Mouse (Mus musculus) G1E (cell line): ENCODE measurements around the gene Rpl9-ps6.

Experiments used
- CTCF ChIP-seq: IDR thresholded peaks from 2 replicates; pipeline ENCODE4 v1.5.1; 2012; ENCODE audit warnings: low read depth, low read length, inconsistent platforms, mixed read lengths
- GATA1 ChIP-seq: IDR thresholded peaks from 2 replicates; pipeline ENCODE4 v1.6.1; 2012; ENCODE audit warnings: borderline replicate concordance, low read length, inconsistent platforms, mixed read lengths
- GATA2 ChIP-seq: IDR thresholded peaks from 2 replicates; pipeline ENCODE4 v1.6.1; 2012; ENCODE audit warnings: low read depth, low read length, inconsistent platforms, borderline replicate concordance
- POLR2AphosphoS5 ChIP-seq: IDR thresholded peaks from 2 replicates; pipeline ENCODE4 v1.6.1; 2012; ENCODE audit warnings: low read depth, low read length, inconsistent platforms; ENCODE audit not compliant: insufficient replicate concordance
- TAL1 ChIP-seq: conservative IDR thresholded peaks from 2 replicates; pipeline ENCODE4 v1.6.1; 2012; ENCODE audit warnings: low read depth, low read length, inconsistent platforms, mixed read lengths

- TF ChIP-seq TAL1 (no peak), CTCF (no peak), GATA1 (no peak), POLR2AphosphoS5 (no peak), GATA2 (no peak)
Observed at GRCm38 (mm10) chr19:32480791-32481442, 14.5 kb upstream of the Rpl9-ps6 start.
